Mouse (Mus musculus) fibroblast of lung, adult 2 months (primary cell): ENCODE data around the gene Fam83d.
"Not testable (repeated sequence)": the region's sequence is repeated elsewhere in the genome, so short reads cannot be mapped to it uniquely, and the experiment has no call there.

Experiments
- DNase-seq: peaks from one replicate; pipeline ENCODE4 v3.0.0-alpha.2; 2011; ENCODE audit warnings: low read depth

Fam83d gene

DNA sequence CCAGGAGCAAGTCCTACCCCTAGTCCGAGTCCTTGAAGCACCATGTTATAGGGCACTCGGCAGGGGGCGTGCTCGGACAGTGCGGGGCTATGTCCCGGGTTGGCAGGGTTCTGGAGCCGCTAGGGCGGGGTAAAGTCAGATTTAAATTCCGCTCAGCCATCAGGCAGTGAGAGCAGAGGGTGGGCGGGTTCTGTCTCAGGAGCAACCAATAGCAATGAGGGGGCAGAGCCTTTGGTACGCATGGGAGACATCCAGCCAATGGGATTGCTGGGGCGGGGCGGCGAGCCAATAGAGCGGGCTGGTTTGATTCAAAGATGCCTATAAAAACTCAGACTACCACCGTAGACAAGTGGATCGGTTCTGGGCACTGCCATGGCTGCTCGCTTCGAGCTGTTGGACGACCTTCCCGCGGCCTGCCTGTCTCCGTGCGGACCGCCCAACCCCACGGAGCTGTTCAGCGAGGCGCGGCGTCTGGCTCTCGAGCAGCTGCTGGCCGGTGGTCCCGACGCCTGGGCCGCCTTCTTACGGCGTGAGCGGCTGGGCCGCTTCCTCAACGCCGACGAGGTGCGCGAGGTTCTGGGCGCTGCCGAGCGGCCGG is at the start of gene Fam83d:
Gene Fam83d, plus strand, starts transcription at position 352 of the 598 bp plus-strand sequence.
- DNase-seq = peak; percentile 97

DNA sequence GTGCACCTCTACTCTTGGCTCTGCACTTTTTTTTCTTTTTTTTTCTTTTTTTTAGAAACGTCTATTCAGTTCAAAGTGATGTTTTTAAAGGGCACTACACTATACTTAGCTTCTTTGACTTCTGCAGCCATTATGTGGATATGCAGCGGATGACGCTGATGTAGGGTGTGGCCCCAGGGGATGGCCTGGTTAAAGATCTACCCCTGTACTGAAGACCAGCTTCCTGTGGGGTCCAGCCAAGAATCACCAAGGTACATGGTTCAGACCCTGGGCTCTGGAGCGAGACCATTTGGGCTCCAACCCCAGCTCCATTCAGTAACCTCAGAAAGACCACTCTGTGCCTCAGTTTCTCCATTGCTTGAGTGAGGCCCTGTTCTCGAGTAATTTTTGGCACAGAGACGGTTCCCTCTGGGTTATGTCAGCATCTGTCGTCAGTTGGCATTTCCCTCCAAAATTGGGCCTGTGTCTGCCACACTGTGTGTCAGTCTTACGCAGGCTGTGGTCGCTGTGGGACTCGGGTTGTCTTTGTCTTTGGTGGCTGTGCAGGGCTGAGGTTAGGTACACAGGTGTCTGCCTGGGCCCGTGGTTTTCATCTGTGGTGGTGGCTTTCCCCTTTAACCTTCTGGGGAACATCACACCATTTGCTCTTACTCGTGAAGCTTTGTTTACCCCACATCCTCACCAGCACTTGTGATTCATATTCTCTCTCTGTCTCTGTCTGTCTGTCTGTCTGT is 48.9 kb upstream of the Fam83d start:
- no peak for DNase-seq

DNA sequence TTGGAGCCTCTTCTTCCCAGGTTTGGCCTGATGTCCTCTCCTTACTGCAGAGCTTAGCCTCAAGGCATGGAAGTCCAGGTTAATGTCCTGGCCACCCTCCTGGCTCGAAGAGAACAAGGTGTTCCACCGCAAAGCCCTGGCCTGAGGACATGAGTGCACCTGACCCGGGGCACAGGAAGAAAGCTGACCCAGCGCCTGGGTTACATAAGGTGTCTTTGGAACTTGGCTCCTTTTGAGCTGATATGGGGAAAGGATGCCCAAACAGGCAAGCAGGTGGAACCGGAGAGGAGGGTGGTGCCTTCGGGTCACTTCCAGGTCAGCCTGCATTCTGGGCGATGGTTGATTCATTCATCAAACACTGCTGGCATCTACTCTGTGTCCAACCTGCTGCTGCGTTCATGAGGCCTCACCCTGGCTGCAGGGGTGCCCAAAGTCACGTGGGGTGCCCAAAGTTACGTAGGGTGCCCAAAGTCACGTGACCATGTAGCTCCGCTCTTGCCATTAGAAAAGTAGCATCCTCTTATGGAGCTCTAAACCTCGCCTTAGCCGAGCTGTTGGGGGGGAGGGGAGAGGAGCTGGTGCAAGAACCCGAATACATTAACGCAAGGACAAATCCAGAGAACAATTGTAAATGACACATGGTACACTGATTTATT is 47.0 kb upstream of the Fam83d start:
- DNase-seq = no peak

GRCm38 (mm10) chr2:158721481-158721880 is 46.4 kb upstream of the Fam83d start:
- DNase-seq = no peak

GRCm38 (mm10) chr2:158722135-158722534 is 45.8 kb upstream of the Fam83d start:
- DNase-seq = no peak

DNA sequence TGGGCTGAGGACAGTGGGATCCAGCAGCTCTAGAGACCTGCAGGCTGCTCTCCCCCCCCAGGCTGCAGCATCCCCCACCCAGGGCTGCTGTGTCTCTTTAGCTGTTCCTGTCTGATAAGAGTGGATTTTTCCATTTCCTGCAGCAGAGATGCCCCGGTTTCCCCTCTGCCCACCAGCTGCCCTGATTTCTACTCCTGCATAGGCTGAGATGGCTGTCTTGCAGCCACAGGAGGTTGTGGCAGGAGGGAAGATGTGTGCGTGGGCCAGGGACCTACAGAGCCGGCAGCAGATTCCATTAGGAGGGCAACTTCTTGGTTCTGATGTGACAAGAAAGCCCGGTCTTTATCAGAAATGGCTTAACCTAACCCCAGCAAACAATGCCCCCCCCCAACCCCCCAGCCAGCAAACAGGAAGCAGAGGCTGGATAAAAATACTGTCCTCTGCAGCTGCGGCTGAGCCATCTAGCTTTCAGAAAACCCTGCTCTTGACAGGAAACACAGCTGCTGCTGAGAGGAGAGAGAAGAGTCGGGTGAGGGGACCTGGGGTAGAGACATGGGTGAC is 44.8 kb upstream of the Fam83d start:
- no peak for DNase-seq

GRCm38 (mm10) chr2:158723806-158724205 is 44.1 kb upstream of the Fam83d start:
- DNase-seq = no peak

GRCm38 (mm10) chr2:158726252-158726651 is 41.6 kb upstream of the Fam83d start:
- DNase-seq = no peak

DNA sequence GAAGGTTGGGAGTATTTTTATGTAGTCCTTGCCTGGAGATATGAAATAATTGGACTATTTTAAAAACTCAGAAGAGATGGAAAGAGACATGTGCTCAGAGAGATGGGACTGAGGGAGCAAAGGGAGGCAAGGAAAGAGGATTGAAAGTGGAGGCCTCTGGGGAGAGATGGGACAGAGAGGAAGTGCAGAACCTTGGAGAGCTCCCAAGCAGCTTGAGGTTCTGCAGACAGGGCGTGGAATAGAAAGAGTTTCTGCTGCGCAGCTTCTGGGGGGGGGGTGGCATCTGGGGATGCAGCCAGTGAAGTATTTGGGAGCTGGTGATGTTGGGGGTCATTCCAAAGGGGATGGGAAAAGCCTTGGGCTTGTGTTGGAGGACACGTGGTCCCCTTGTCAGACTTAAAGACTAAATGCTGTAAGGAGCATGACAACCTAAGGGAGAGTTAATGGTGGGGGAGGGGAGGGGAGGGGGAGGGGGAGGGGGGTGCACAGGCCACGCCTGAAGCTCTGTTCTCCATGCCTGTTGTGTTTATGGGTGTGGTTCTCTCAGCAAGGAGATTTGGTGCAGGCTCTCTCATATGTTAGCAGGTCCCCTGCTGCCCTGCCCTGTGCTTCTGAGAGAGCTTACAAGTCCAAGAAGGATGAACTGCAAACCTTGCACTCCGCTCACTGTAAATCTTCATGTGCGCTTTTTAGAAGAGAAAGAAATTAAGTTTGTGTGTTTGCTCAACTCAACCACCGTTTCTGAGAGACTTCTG is 39.7 kb upstream of the Fam83d start:
- DNase-seq = no peak

GRCm38 (mm10) chr2:158730896-158731295 is 37.0 kb upstream of the Fam83d start:
- no peak for DNase-seq

- no peak for DNase-seq
Observed at GRCm38 (mm10) chr2:158732521-158732920, 35.4 kb upstream of the Fam83d start.

DNA sequence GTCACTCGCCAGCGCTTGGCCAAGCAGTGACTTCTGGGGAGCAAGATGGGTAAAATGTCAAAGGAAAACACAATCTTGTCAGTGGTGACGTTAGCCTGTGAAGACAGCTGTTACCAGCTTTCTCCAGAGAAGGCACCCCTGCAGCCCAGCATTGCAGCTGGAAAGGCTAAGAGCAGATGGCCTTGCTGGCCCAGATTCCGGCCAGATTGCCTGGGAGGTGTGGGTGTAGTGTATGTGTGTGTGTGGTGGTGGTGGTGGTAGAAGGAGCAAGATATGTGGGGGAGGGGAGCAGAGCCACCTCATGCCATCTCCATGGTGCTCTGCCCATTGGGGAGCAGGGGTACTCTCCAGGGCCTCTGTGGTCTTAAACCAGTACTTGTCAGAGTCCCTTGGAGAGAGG is 34.8 kb upstream of the Fam83d start:
- no peak for DNase-seq

DNA sequence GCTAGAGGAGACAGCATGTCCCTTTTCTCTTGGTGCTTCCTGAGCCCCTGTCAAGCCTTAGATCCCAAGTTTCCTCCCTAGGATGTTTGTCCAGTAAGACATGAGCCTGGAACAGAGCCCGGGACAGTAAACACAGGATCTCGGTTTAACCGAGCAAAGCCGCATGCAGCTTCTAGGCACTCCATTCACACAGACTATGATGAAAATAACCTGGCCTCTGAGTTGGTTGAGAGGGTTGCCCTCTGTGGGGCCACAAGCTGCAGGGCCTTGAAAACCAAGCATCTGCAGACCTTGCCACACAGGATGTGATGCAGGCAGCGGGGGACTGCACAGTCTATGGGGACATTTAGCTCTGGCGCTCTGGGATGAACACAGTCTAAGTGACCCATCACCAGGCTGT is 34.0 kb upstream of the Fam83d start:
- DNase-seq = no peak

GRCm38 (mm10) chr2:158734500-158735152 is 33.3 kb upstream of the Fam83d start:
- no peak for DNase-seq

- DNase-seq = no peak
Observed at GRCm38 (mm10) chr2:158735340-158735739, 32.6 kb upstream of the Fam83d start.

GRCm38 (mm10) chr2:158736247-158736646 is 31.6 kb upstream of the Fam83d start:
- DNase-seq = not testable (repeated sequence)

DNA sequence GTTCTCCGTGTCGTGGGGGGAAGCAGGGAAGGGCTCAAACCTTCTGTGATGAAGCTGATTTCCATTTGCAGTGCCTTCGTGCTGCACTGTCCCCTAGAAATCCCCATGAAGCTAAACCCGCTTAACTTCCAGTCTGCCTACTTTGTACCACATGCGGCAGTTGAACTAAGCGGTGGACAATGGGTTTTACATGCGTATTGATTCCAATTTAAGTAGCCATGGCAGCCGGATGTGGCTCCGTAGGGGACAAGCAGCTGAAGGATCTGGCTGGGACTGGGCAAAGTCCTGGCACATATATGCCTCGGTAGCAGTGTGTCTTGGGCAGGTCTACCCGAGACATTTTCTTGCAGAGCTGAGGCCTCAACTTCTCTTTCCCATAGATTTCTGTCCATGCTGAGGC is 29.3 kb upstream of the Fam83d start:
- no peak for DNase-seq

DNA sequence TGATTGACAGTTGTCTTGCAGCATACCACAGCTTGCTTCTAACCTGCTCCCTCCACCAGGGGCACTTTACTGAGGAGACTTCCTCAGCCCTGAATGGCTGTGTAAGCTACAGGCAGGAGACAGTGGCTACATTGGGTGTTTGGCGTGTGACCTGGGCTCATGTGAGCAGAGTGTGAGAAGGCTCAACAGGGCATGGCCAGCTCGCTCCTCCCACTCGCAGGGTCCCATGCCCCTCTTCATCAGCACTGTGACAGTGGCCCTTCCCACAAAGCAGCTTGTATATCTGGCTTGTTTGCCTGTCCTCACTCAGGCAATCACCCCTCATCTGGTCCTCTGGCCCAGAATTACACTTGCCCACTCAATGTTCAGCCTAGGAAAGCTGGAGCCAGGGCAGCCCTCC is 28.8 kb upstream of the Fam83d start:
- no peak for DNase-seq

GRCm38 (mm10) chr2:158741011-158741501 is 26.8 kb upstream of the Fam83d start:
- DNase-seq = no peak

DNA sequence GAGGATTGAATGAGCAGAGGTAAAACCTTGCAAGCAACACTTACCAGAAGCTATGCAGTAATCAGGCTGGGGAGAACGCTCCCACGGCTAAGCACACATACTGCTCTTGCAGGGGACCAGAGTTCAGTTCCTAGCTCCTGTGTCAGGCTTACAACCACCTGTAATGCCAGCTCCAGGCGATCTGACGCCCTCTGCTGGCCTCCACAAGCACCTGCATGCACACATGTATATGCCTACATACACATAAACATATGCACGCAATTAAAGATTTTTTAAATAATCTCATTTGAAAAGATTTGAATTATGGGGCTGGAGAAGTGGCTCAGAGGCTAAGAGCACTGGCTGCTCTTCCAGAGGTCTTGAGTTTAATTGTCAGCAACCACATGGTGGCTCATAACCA is 25.5 kb upstream of the Fam83d start:
- no peak for DNase-seq

DNA sequence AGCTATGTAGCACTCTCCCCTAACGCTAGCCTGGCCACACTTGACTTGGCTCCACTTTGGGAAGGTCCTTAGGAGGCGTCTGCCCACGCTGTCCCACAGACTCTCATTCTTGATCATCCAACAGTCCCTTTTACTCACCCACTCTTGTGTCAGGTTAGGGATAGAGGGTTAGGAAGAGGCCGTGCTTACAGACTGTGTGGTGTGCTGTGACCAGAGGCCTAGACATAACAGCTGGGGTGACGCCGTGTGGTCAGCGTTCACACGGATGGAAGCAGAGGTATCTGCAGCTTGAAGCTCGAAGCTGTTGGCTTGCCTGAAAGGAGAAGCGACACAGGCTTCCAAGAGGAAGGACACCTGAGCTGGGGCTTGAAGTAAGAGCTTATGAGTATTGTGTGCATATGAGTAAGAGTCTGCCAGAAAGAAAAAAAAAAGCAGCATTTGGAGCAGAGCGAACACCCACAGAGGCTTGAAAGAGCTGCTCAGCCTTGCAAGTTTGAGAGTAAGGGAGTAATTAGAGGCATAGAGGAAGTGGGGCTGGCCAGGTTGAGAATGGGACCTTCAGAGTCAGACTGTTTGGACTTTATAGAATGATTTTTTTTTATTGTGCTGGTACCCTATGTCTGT is 24.3 kb upstream of the Fam83d start:
- DNase-seq = no peak
